Mouse (Mus musculus) neutrophil, adult 83 days (primary cell): Measurements from ENCODE around the gene Atp4a. TPM values are rescaled to one million over a fixed set of nuclear protein-coding genes. Genes with fewer than 3 reads are reported as not detected.

Experiments
- total RNA-seq, 2 experiments: library from RNA; stranded (reverse); gene quantifications; one replicate each; pipeline ENCODE4 v1.2.4; 2023

The Atp4a gene
- total RNA-seq = under 1 TPM in 1 of 2 experiments, not detected in 1; 0.99 TPM

GRCm38 (mm10) chr7:30711942-30712341 lies at the start of gene Atp4a:
Atp4a (plus strand) TSS chr7:30712209.

GRCm38 (mm10) chr7:30664529-30665200 lies 47.3 kb upstream of the Atp4a start, which contains the start of gene Haus5:
Haus5 (minus strand) TSS chr7:30664994.

DNA sequence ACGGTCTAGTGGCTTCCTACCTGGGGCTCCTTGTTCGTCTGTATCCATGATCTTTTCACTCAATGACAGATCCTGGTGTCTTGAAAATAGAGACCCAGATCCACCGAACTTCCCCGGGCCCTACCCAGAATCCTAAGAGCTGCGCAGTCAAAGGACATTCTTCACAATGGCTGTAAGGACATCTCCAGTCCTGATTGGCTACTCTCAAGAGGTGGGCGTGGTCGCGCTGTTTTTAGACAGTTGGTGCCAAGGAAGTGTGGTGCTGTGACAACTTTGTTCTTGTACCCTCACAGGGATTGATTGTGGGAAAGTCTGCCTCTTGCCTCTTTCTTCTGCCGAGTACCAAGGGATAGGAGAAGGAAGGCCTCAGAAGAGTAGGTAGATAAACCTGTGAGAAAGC lies 40.5 kb upstream of the Atp4a start, which contains the start of gene Pmis2:
Gene Pmis2 (minus strand): TSS at position 126 of the 400 bp plus-strand sequence.

DNA sequence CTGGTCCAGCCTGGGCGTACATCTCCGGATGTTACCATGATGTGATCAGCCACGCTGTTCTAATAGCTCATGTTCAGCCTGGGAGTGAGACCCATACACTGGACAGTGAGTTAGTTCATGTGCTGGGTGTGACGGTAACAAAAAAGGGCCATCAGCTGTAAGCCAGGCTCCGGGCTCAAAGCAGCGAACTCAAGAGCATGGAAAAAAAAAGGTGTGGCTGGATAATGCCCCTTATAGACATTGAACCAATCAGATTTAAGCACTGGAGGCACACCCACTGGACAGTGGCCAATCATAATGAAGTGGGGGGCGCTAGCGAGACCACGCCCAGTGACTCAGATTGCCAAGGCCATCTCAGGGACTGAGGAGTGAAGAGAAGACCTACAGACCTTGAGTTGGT lies 13.4 kb upstream of the Atp4a start, which contains the start of gene 2200002J24Rik:
Gene 2200002J24Rik (plus strand): TSS at position 338 of the 400 bp plus-strand sequence.

DNA sequence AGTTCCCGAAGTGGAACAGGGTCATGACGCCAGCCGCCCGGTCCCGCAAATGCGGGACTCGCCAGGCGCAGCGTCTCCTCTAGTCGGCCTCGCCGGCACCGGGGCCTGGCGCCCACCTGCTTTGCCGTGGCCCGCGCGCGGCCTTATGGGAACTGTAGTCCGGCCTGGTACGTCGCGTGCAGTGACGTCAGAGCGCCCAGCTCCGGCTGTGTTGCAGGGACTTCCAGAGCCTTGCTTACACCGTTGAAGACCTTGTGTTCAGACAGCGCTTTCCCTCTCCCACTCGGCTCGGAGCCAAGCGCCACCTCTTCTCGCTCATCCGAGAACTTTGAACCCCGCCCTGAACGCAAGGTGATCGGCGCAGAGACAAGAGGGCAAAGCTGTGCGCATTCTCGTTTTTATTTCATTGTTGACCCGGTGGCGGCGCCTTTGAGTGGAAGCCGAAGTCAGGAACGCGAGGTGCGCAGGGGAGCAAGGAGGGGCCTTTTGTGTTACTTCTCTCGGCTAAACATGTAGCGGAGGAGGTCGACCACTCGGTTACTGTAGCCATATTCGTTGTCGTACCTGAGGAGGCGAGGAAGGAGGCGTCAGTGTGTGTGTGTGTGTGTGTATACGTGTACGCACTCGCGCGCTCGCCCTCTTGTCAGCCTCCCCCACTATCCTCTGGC lies 17.5 kb downstream of the Atp4a start, which contains the start of gene Tmem147:
Gene Tmem147 (minus strand): TSS at position 145 of the 668 bp plus-strand sequence.

GRCm38 (mm10) chr7:30743617-30744016 lies 31.6 kb downstream of the Atp4a start, which contains the start of gene Gapdhs:
Gapdhs (minus strand) TSS chr7:30743681.

DNA sequence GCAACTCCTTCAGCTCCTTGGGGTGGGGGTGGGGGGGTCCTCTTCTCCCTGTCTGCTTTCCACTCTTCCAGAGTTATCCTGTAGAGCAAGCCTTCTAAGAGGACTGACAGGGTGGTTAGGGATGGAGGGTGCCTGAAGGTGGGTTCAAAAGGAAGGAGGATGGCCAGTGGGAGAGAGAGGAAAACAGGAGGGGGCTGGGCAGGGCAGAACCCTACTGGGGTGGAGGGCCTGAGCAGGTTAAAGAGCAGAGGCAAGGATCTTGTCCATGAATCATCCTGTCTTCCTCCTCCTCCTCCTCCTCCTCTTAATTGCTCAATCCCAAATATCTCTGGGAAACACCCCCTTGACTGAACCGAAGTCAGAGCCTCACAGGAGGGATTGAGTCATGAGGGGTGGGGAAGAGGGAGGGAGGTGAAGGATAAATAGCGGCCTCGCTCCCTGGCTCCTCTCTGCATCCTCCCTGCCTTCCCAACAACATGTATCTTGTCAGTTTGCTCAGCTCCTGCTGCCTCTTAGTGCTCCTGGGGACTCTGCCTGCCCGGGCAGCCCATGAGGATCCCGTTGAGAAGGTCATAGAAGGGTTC lies 39.2 kb downstream of the Atp4a start, which contains the start of gene Sbsn:
Gene Sbsn (plus strand): TSS at position 386 of the 584 bp plus-strand sequence.

DNA sequence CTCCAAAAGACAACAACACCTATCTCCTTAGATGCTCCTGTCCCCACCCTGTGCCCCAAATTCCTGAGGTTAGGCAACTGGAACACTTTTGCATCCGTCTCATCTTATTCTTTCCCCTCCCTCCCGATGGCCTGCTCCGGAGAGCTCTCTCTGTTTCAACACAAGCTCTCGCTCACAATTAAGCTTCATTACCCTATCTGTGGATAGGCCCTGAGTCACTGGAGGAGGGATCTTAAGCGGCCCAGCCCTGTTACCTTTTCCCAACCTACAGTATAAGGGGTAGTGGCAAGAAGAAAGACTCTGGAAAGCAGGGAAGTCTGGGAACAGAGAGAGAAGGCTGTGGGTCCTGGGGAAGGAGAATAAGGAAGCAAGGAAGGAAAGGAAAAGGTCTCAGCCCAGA lies 51.4 kb downstream of the Atp4a start, which contains the start of gene Dmkn:
Gene Dmkn (plus strand): TSS at position 301 of the 400 bp plus-strand sequence.

Other genes with a start within 250 kb of the Atp4a start
- not detected for gene Prodh2, start 218.6 kb upstream of the Atp4a start, total RNA-seq
- 10 to 100 TPM; 17.6 to 19.1 TPM for gene Arhgap33, start 177.1 kb upstream of the Atp4a start, total RNA-seq
- gene Hspb6, start 160.0 kb upstream of the Atp4a start, total RNA-seq = 1 to 10 TPM; 5.0 to 5.5 TPM
- 1 to 10 TPM; 4.4 to 5.1 TPM for gene Proser3, start 159.9 kb upstream of the Atp4a start, total RNA-seq
- 10 to 100 TPM; 24.1 to 36.0 TPM for gene Lin37, start 152.4 kb upstream of the Atp4a start, total RNA-seq
- 10 to 100 TPM; 36.6 to 41.9 TPM for gene U2af1l4, start 148.9 kb upstream of the Atp4a start, total RNA-seq
- 1 to 10 TPM; 4.6 to 5.6 TPM for gene Gm49396, start 148.9 kb upstream of the Atp4a start, total RNA-seq
- gene Psenen, start 148.6 kb upstream of the Atp4a start, total RNA-seq = 100 to 1,000 TPM; 117 to 126 TPM
- gene Igflr1, start 146.8 kb upstream of the Atp4a start, total RNA-seq = 1 to 10 TPM; 2.3 to 4.4 TPM
- 10 to 100 TPM; 51.8 to 52.4 TPM for gene Kmt2b, start 123.5 kb upstream of the Atp4a start, total RNA-seq
- gene Zbtb32, start 113.3 kb upstream of the Atp4a start, total RNA-seq = under 1 TPM in 1 of 2 experiments, not detected in 1; 0.44 TPM
- under 1 TPM in 1 of 2 experiments, not detected in 1; 0.29 TPM for gene Upk1a, start 99.4 kb upstream of the Atp4a start, total RNA-seq
- 100 to 1,000 TPM; 236 to 278 TPM for gene Cox6b1, start 86.1 kb upstream of the Atp4a start, total RNA-seq
- not detected for gene Etv2, start 76.4 kb upstream of the Atp4a start, total RNA-seq
- gene Rbm42, start 61.9 kb upstream of the Atp4a start, total RNA-seq = 10 to 100 TPM; 73.6 to 73.7 TPM
- 10 to 100 TPM; 19.2 to 25.8 TPM for gene Haus5, start 47.2 kb upstream of the Atp4a start, total RNA-seq
- gene Pmis2, start 40.6 kb upstream of the Atp4a start, total RNA-seq = not detected
- gene 2200002J24Rik, start 13.3 kb upstream of the Atp4a start, total RNA-seq = not detected
- gene Tmem147, start 17.3 kb downstream of the Atp4a start, total RNA-seq = 10 to 100 TPM; 35.2 to 35.7 TPM
- not detected for gene Gapdhs, start 31.5 kb downstream of the Atp4a start, total RNA-seq
- gene Sbsn, start 39.3 kb downstream of the Atp4a start, total RNA-seq = 1 to 10 TPM; 1.3 to 2.7 TPM
- gene Dmkn, start 51.5 kb downstream of the Atp4a start, total RNA-seq = 1 to 10 TPM; 2.8 to 4.5 TPM
- not detected for gene Krtdap, start 75.7 kb downstream of the Atp4a start, total RNA-seq
- gene Ffar2, start 111.6 kb downstream of the Atp4a start, total RNA-seq = 10 to 100 TPM; 41.2 to 51.1 TPM
- gene Ffar3, start 144.0 kb downstream of the Atp4a start, total RNA-seq = not detected
- gene Ffar1, start 149.4 kb downstream of the Atp4a start, total RNA-seq = not detected
- 1 to 10 TPM; 2.2 to 3.4 TPM for gene Cd22, start 168.1 kb downstream of the Atp4a start, total RNA-seq
- gene Mag, start 202.7 kb downstream of the Atp4a start, total RNA-seq = 1 to 10 TPM; 1.3 to 1.6 TPM
- not detected for gene Hamp2, start 212.5 kb downstream of the Atp4a start, total RNA-seq
- not detected for gene Hamp, start 231.8 kb downstream of the Atp4a start, total RNA-seq
- gene Usf2, start 244.6 kb downstream of the Atp4a start, total RNA-seq = 100 to 1,000 TPM; 119 to 124 TPM